Mouse (Mus musculus): ENCODE measurements around the gene Gm12888.
"Not testable (repeated sequence)": the region's sequence is repeated elsewhere in the genome, so short reads cannot be mapped to it uniquely, and the experiment has no call there.

The Gm12888 gene

DNA sequence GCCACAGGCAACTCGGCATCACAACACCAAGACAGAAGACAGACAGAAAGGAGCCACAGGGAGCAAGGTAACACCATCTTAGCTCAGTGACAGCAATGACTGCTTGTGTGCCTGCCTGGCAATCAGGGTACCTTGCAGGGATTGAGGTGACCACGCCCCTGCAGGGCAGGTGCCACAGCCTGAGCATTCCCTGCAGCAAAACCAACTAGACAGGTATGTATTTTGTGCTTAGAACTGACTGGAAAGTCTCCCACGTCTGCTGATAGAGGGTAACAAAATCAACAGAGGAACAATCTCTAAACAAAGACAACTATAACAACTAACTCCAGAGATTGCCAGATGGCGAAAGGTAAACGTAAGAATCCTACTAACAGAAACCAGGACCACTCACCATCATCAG is at the start of gene Gm12888:
Gene Gm12888 (minus strand): TSS at position 101 of the 400 bp plus-strand sequence.
- DNase-seq (ENCODE audit: low spot score in 2 of 2): not testable (repeated sequence)

Measured in left cerebral cortex, adult 9 months (tissue).